Mouse (Mus musculus) embryonic facial prominence, embryonic 15.5 days (tissue): ENCODE data around the gene Krtap5-3. TPM values are rescaled to one million over a fixed set of nuclear protein-coding genes. Genes with fewer than 3 reads are reported as not detected.

Experiments
- polyA plus RNA-seq: library from polyadenylated mRNA; unstranded; fragments of >200 nt; fragmentation: Nextera tagmentation; extraction: Ambion mirVana; gene quantifications from 2 replicates; pipeline ENCODE4 v1.2.1, GENCODE M21; 2015

The Krtap5-3 gene
- polyA plus RNA-seq, 1 experiment from 2014 or later: 0.16 TPM

Other genes with a start within 250 kb of the Krtap5-3 start
- 79.5 and 82.6 TPM in 2 replicates for gene Mob2, start 140.3 kb upstream of the Krtap5-3 start, polyA plus RNA-seq
- 6.5 and 7.7 TPM in 2 replicates for gene Dusp8, start 105.5 kb upstream of the Krtap5-3 start, polyA plus RNA-seq
- gene Gm45618, start 80.6 kb upstream of the Krtap5-3 start, polyA plus RNA-seq: 0.79 and 1.7 TPM in 2 replicates
- not detected in 2 replicates for gene Gm39115, start 65.3 kb upstream of the Krtap5-3 start, polyA plus RNA-seq
- 1.0 and 1.1 TPM in 2 replicates for gene Gm45337, start 56.8 kb upstream of the Krtap5-3 start, polyA plus RNA-seq
- gene Gm29735, start 44.3 kb upstream of the Krtap5-3 start, polyA plus RNA-seq: 0.77 and 0.79 TPM in 2 replicates
- gene Gm4553, start 35.6 kb upstream of the Krtap5-3 start, polyA plus RNA-seq: 1.4 and 1.7 TPM in 2 replicates
- 0.75 and 1.2 TPM in 2 replicates for gene Krtap5-2, start 25.4 kb upstream of the Krtap5-3 start, polyA plus RNA-seq
- gene Gm10153, start 11.0 kb upstream of the Krtap5-3 start, polyA plus RNA-seq: 0.47 and 0.57 TPM in 2 replicates
- 1.7 and 1.8 TPM in 2 replicates for gene Gm7579, start 10.5 kb downstream of the Krtap5-3 start, polyA plus RNA-seq
- 0.73 and 0.75 TPM in 2 replicates for gene Krtap5-5, start 28.6 kb downstream of the Krtap5-3 start, polyA plus RNA-seq
- 0.40 and 1.0 TPM in 2 replicates for gene Gm40460, start 39.7 kb downstream of the Krtap5-3 start, polyA plus RNA-seq
- gene Gm2431, start 57.0 kb downstream of the Krtap5-3 start, polyA plus RNA-seq: not detected in 2 replicates
- 0.31 TPM in 1 of 2 replicates, not detected in the other for gene Gm4559, start 73.0 kb downstream of the Krtap5-3 start, polyA plus RNA-seq
- gene Krtap5-1, start 95.8 kb downstream of the Krtap5-3 start, polyA plus RNA-seq: 0.56 TPM in 1 of 2 replicates, not detected in the other
- 0.21 and 0.37 TPM in 2 replicates for gene Krtap5-4, start 102.2 kb downstream of the Krtap5-3 start, polyA plus RNA-seq
- gene Ifitm10, start 172.4 kb downstream of the Krtap5-3 start, polyA plus RNA-seq: 7.5 and 7.8 TPM in 2 replicates
- gene Gm49369, start 181.3 kb downstream of the Krtap5-3 start, polyA plus RNA-seq: not detected in 2 replicates
- 374 and 387 TPM in 2 replicates for gene Ctsd, start 186.7 kb downstream of the Krtap5-3 start, polyA plus RNA-seq
- gene Syt8, start 233.5 kb downstream of the Krtap5-3 start, polyA plus RNA-seq: 3.9 and 4.5 TPM in 2 replicates
- gene Tnni2, start 240.4 kb downstream of the Krtap5-3 start, polyA plus RNA-seq: 169 and 228 TPM in 2 replicates